Mouse (Mus musculus): Measurements from ENCODE around the gene Gucy2d. TPM values are rescaled to one million over a fixed set of nuclear protein-coding genes. Genes with fewer than 3 reads are reported as not detected.

Gene Gucy2d
- total RNA-seq, 2 experiments from 2014 or later, result 0.15 TPM; not detected in 1

DNA sequence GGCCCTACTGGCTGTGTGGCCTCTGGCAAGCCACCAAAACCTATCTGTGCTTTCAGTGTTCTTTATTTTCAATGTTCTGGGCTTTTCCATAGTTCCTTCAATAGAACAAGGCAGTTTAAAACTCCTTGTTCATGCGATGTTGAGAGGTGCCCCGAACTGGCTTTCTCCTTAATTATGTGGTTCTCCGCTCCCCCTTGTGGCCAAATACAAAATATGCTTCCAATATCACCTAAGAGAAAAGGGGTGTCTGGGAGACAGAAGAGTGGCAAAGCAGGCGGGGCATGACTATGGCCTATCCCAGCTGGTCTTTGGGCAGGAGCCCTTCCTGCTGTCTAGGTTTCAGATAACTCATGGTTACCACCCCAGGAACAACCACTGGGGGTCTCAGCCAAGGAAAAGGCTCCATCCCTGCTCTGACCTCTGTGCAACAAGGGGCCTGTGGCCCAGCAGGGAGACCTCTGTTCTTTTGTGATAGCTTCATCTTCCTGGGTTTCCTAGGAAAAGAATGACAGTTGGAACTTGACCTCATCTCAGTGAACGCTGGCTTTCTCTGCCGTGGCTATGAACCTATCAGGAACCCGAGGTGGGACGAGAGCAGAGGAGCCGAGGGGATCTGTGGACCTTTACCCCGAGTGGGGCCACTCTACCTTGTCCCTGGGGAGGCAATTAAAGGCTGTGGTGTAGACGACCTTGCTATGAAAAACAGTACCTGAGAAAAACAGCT, 7.5 kb downstream of the Gucy2d start:
- no peak for DNase-seq

DNA sequence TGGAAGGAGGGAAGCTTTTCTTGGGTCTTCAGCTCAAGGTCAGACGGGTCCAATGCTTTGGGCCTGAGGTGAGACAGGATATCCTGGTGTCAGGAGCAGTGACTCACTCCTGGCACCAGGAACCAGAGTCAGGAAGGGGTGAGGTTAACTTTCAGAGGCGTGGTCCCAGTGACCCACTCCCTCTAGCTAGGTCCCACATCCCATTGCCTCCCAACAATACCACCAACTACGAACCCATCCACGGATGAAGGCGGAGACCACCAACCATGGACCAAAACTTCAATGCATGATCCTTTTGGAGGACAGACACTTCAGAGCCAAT, 8.1 kb downstream of the Gucy2d start:
- DNase-seq, result no peak

DNA sequence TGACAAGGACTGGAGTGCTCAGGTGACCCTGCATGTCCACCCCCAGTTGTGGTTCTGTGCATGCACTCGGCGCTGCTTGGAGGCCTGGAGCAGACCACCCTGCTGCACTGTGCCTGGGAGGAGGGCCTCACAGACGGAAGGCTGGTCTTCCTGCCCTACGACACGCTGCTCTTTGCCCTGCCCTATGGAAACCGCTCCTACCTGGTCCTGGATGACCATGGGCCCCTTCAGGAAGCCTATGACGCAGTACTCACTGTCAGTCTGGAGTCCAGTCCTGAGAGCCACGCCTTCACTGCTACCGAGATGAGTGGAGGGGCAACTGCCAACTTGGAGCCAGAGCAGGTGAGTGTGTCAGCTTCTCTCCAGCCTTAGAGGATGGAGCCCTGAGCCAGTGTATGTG, 9.5 kb downstream of the Gucy2d start:
- DNase-seq, result no peak

DNA sequence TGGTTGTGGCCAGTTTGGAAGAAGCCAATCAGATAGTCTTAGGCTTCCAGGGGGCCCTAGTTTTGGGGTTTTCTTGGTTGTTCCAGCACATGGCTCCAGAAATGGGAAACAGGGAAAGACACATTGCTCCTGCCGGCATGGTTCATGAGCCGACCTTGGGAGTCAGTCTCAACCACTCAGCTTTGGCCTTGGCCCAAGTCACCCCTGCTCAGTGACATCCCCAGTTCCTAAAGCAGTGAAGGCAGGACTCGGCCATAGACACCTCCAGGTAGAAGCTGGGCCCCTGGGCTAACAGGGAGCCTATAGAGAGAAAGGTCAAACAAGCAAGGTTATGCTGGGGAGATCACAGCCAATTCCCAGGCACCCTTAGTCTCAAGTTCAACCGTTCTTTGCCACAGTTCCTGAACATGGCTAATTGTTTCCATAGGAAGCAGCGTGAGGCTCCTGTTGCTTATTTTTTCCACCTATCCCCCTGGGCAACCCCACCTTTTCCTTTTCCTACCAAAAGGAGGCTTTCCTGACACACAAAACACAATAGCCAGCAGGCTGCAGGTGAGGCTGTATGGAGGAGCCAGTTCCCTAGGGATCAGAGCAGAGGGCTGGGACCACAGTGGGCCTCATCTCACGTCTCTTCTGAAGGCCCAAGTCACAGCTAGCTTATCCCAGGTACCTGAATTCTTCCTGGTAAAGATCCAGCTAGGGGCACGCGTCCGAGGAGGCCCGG, 14.3 kb downstream of the Gucy2d start:
- DNase-seq, result no peak

DNA sequence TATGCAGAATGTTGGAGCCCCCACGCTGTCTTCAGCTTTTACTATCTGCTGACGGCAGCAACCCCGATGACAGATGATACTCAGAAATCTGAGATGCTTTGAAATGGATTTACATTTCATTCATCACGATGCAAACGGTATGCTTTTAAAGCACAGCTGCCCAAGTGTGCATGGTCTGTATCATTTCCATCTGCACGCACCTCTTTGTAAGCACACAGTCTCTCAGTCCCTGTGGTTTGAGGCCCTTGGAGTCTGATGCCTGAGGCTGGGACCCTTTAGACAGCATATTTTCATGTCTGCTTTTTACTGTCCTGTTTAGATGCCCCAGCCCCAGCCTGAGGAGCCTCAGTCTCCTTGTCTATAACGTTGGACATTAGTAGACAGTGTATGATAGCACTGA, 20.1 kb downstream of the Gucy2d start:
- DNase-seq, result no peak

- no peak for DNase-seq
Measured at GRCm38 (mm10) chr7:98469089-98469488, 28.9 kb downstream of the Gucy2d start.

- DNase-seq, result no peak
Measured at GRCm38 (mm10) chr7:98472529-98472928, 32.3 kb downstream of the Gucy2d start.

DNA sequence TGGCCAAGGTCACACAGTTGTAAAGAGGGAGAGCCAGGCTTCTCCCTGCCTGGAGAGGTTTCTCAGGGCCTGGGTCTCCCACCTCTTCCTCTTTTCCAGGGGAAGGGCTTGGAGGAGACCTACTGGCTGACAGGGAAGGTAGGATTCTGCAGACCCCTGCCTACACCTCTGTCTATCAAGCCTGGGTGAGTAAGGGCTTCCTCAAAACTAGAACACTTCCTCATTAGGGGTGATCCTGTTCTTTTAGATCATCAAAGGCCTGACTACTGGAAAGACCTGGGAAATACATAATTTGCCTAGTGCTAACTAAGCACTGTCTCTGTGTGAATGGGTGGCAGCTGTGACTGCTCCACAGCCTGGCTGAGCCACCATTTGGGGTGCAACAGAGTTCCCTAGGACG, 34.3 kb downstream of the Gucy2d start:
- no peak for DNase-seq

DNA sequence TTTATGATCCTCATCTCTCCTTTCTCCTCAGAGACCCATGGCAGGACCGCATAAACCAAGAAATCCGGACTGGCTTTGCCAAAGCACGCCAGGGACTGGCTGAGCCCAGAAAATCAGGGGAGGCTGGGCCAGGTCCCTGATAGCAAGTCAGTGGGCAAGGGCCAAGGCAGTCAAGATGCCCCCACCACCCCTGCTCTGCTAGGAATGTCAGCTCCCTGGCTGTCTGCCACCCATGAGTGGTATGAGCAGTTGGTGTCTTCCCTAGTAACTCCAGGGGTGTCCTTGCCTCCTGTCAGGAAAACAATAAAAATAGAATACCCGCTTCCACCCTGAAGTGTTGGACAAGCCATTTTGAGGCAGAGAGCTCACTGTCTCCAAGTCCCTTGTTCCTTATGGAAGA, 36.9 kb downstream of the Gucy2d start:
- peak; percentile 41 for DNase-seq

DNA sequence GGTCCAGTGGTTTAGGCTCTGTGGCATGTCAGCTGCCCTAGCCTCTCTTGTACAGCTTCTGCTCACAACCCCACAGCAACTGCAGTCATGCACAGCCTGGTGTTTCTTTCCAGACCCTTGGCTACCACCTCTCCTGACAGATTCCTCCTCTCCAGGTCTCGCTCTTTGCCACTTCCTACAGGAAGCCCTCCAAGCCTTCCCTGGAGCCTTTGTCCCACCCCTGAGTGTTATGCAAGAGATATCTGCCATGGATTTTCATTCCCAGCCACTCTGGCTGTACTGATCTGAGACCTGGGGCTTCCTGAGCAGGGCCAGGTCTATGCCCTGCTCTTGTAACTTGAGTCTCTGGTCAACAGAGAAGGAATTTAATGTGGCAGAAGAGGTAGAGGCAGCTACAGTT, 40.3 kb downstream of the Gucy2d start:
- no peak for DNase-seq

DNA sequence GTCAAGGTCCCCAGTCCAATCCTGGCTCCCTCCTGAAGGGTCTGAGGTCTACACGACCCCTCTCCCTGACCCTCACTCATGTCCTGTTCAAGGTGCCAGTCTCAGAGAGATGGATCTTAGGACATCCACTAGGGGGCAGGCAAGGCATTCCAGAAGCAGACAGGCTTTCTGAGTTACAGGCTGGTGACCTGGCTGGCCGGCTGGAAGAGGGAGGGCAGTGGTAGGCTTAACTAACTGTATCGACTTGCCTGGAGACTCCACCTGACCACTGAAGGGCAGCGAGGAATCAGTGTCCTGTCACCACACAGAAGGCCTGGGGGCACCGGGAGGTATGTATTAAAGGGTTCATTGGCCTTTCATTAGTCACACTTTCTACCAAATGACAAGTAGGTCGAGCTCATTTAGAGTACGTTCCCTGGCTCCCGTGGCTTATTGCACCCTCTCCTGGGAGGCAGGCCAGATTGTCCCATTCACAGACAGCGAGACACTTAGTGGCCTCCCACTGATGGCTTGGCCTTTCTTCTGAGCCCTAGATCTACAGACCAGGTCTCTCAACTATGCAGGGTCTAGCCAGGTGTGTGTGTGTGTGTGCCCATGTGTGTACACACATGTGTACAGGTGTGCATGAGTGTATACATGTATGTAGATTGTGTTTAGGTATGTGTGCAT, 41.0 kb downstream of the Gucy2d start:
- DNase-seq, result peak; percentile 67

DNA sequence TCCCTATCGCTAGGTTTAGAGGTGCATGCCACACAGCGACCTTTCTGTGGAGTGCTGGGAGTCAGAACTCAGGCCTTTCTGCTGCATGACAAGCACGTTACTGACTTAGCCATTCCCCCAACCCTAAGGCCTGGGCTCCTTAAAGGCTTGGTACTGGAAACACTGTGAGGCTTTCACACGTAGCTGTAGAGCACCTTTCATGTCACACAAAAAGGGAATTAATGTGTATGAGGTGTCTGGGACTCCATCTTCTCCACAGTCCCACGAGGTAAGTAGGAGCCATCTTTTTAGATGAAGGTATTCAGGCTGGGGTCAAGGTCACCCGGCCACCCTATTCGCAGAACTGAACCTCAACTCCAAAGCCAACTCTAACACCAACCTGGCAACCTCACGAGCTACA, 41.6 kb downstream of the Gucy2d start:
- no peak for DNase-seq

DNA sequence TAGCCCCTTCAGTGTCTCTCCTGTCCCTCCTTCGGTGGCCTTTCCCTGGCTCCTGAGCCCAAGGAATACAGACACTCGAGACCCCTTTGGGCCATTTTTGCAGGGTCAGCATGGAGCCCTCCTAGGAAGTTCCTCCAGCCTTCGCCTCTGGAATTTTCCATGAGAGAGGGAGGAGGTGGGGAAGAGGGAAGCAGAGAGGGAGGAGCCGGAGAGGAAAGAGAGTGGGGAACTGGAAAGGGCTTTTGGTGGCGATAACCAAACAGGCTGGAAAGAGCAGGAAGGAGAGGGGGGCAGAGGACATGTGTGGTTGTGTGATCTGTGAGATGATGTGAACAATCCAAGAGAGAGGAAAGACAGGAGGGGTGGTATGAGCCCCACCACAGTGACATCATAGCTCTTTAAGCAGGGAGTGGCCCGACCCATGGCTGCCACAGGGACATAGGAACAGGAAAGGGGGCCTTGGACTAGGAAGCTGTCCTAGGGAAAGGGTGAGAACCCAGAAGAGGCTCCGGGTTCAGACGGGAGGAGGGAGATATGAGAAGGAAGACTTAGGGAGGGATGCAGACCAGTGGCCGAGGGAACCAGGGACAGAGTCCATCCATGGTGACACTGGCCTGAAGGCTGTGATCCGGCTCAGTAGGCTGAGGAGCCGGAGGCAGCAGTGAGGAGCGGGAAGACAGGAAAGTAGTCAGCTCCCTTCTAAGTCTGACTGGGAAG, 42.5 kb downstream of the Gucy2d start:
- DNase-seq, result no peak

- no peak for DNase-seq
Measured at GRCm38 (mm10) chr7:98483268-98483607, 43.0 kb downstream of the Gucy2d start.

DNA sequence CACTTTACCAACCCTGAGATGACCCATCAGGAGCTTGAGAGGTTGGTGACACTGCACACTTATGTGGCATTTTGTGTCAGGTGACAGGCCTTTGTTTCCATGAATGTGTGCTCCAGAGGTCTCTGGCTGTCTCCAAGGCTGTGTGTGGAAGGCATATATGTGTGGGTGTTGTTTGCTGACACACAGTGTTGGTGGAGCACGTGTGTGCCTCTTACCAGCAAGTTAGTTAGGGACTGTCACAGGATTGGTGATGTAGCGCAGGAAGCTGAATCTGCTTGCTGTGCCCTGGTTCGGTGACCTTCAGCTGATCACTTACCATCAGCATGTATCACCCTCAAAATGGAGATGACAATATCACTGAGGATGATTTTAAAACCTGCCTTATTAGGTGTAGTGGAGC, 44.7 kb downstream of the Gucy2d start:
- DNase-seq, result no peak

GRCm38 (mm10) chr7:98485508-98485907, 45.3 kb downstream of the Gucy2d start:
- no peak for DNase-seq

GRCm38 (mm10) chr7:98486471-98486917, 46.3 kb downstream of the Gucy2d start:
- DNase-seq, result no peak

- DNase-seq, result no peak
Measured at GRCm38 (mm10) chr7:98487202-98487980, 47.2 kb downstream of the Gucy2d start.

DNA sequence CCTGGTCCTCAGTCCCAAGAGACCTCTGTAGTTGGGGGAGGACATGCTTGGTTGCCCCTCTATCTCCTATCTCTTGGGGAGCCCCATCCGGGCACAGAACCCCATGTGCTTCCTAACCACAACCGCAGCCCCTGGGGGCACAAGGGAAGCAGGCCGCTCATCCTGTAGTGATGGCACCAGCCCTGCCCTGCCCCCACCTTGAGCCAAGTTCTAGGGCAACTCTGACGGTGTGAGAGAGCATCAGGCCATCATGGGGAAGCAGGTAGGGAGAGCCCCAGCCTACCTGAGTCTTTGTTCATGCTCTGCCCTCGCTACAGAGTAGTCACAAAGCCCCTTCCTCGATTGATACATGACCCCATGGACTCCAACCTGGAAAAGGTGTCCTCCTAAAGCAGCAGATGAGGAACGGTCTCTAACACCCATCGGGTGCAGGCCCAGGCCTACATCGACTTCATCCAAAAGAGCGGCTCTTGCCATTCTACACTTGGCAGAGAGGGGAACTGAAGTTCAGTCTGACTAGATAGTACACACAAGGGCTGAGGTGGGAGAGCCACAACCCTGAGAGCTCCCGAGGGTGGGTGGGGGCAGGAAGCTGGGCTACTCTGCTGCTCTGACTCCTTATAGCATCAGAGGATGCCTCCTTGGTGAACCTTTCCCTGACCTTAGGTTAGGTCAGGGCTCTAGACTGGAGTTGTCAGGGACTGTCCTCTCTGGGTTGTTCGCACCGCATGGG, 48.3 kb downstream of the Gucy2d start:
- DNase-seq, result no peak

- DNase-seq, result no peak
Measured at GRCm38 (mm10) chr7:98489131-98489530, 48.9 kb downstream of the Gucy2d start, which contains the start of gene Lrrc32. TSS of gene Lrrc32 (plus strand) at chr7:98489283.

DNA sequence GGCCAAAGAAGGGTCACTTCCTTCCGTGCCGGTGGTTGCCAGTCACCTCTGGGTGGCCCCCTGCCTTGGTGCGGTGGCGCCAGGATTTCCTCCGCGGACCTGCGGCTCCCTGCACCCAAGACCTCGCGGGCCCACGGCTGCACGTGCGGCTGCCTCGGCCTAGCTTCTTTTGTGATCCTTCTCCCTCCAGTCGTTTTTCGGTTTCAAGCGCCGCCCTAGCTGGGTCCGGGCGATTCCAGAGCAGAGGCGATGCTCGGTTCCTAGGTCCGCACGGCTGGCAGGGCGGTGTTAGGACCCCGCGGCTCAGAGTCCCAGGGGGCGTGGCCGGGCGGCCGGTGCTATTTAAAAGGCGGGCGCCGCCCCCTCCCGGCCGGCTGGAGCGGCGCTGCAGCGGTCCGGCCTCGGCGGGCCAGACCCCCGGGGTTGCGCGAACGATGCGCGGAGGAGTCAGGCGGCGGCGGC, 49.4 kb downstream of the Gucy2d start:
- peak; percentile 82 for DNase-seq
